16 mouse cellular contexts compared by ENCODE assay signal in genomic region chr5:121305009-121305408, GRCm38 (mm10).
DNase-seq lines count a peak whose midpoint lies in the region; TF ChIP-seq lines count a peak whose summit lies in the region.
"Had no signal": no experiment of that assay in that cellular context is flagged by ENCODE, and none has a peak within 500 bp of the region (broad histone marks: within the 10 kb centered on the region; RNA-seq: fewer than 3 reads in every experiment).

No protein-coding gene starts in this region.

- DNase-seq in fat pad, adult 2 months (ENCODE audit: extremely low read depth, low read depth, low spot score), result peak; percentile 55
- peak; percentile 64 for DNase-seq in gonadal fat pad, adult 2 months (ENCODE audit: low read depth)
- DNase-seq in thymus, adult 2 months, result no peak
- DNase-seq in adrenal gland, postnatal 14 days, result no peak
- DNase-seq: adrenal gland, adult 2 months; adrenal gland, adult 8-10 months; adrenal gland, postnatal 10 days; adrenal gland, postnatal 25 days; adrenal gland, postnatal 36 days; B cell, adult 2 months; cerebellum, adult 11 months; cerebellum, adult 11-12 months; cerebellum, adult 18-20 months; cerebellum, adult 2 months had no signal

- H3K36me3 ChIP-seq in thymus, adult 2 months (ENCODE audit: control insufficient read depth, insufficient read depth, low read length), result peaks cover 73% of the 10 kb centered on the region

- no peak for TF ChIP-seq CTCF in thymus, adult 2 months (IDR thresholded peaks at IDR 0.05; ENCODE audit: borderline replicate concordance, control insufficient read depth, extremely low read depth, insufficient read depth, low read length, poor library complexity)

- no peak overlapping the region for H3K4me3 ChIP-seq in thymus, adult 2 months (ENCODE audit: control insufficient read depth, insufficient read depth, low read length)

- no peaks in the 10 kb centered on the region for H3K4me1 ChIP-seq in thymus, adult 2 months (replicated peaks; ENCODE audit: control insufficient read depth, insufficient read depth, low read length)

- no peak overlapping the region for H3K27ac ChIP-seq in thymus, adult 2 months (ENCODE audit: control insufficient read depth, insufficient read depth, low read length)

- TF ChIP-seq POLR2A in thymus, adult 2 months (IDR thresholded peaks at IDR 0.05; ENCODE audit: control insufficient read depth, extremely low read depth, insufficient read depth, low read length, poor library complexity), result no peak

- 96% methylated on average over 7 of the region's 7 CpGs for WGBS in thymus, adult 2 months

- no peaks in the 10 kb centered on the region for H3K27me3 ChIP-seq in thymus, adult 2 months (ENCODE audit: control insufficient read depth, insufficient read depth, low read length)
- H3K27me3 ChIP-seq: CH12.LX, Patski had no signal

Comparison
In these comparisons a context has a peak if more than half of its experiments do, and no peak if none do; other contexts are left out.
1. DNase-seq: peak in fat pad, adult 2 months (single experiment) and gonadal fat pad, adult 2 months (single experiment); none in thymus, adult 2 months (single experiment) and adrenal gland, postnatal 14 days (single experiment).